Mouse (Mus musculus) intestine, embryonic 14.5 days (tissue): Measurements from ENCODE around the gene 2310033P09Rik. TPM values are rescaled to one million over a fixed set of nuclear protein-coding genes. Genes with fewer than 3 reads are reported as not detected.
A peak's percentile ranks its signal among the peaks of the same experiment; 100 is the strongest.

ENCODE experiments used
- ATAC-seq: fragments of 200-750 bp; cut with Nextera tagmentation; replicated peaks from 2 replicates; pipeline ENCODE4 v1.8.0; 2017; ENCODE audit warnings: low read depth, moderate number of reproducible peaks, moderate TSS enrichment, moderate library complexity; ENCODE audit not compliant: low FRiP score, low TSS enrichment
- DNase-seq: peaks from one replicate; pipeline ENCODE4 v3.0.0-alpha.2; 2018; ENCODE audit warnings: low spot score
- H3K27ac ChIP-seq: fragments of 300-500 bp; sonication (generic); 2 replicates; pipeline ENCODE4 v1.5.1; 2014; ENCODE audit warnings: low read depth, mild to moderate bottlenecking, control low read depth
- H3K27me3 ChIP-seq: fragments of 300-500 bp; sonication (generic); replicated peaks from 2 replicates; pipeline ENCODE4 v1.6.1; 2014; ENCODE audit warnings: low read length, control low read depth; ENCODE audit not compliant: control insufficient read depth, insufficient read depth
- H3K36me3 ChIP-seq: fragments of 300-500 bp; sonication (generic); 2 replicates; pipeline ENCODE4 v1.6.1; 2014; ENCODE audit warnings: low read length, control low read depth; ENCODE audit not compliant: control insufficient read depth, insufficient read depth
- H3K4me1 ChIP-seq: fragments of 300-500 bp; sonication (generic); replicated peaks from 2 replicates; pipeline ENCODE4 v1.6.1; 2014; ENCODE audit warnings: low read length, control low read depth, mixed read lengths; ENCODE audit not compliant: control insufficient read depth, insufficient read depth
- H3K4me2 ChIP-seq: fragments of 300-500 bp; sonication (generic); 2 replicates; pipeline ENCODE4 v1.6.1; 2014; ENCODE audit warnings: low read length
- H3K4me3 ChIP-seq: fragments of 300-500 bp; sonication (generic); 2 replicates; pipeline ENCODE4 v1.5.1; 2014; ENCODE audit warnings: low read depth, low read length, control low read depth, mixed read lengths
- H3K9ac ChIP-seq: fragments of 300-500 bp; sonication (generic); 2 replicates; pipeline ENCODE4 v1.6.1; 2014; ENCODE audit warnings: mild to moderate bottlenecking, low read length
- H3K9me3 ChIP-seq: fragments of 300-500 bp; sonication (generic); 2 replicates; pipeline ENCODE4 v1.6.1; 2016; ENCODE audit warnings: low read length, control low read depth; ENCODE audit not compliant: control insufficient read depth
- WGBS: fragments of 180-500 bp; shearing (Covaris S2); extraction: QIAGEN DNeasy Blood & Tissue Kit; methylation state at CpG from one replicate; pipeline ENCODE4 v1.1.7; 2014; 5-methylcytosine and 5-hydroxymethylcytosine counted together
- polyA plus RNA-seq: library from polyadenylated mRNA; unstranded; fragments of >200 nt; fragmentation: Nextera tagmentation; extraction: Ambion mirVana; gene quantifications from 2 replicates; pipeline ENCODE4 v1.2.1, GENCODE M21; 2014

The 2310033P09Rik gene
- polyA plus RNA-seq, 1 experiment from 2014 or later, result 33.5 TPM

- no peak overlapping the region for H3K4me2 ChIP-seq
Observed at GRCm38 (mm10) chr11:59222306-59222705, 14.2 kb downstream of the 2310033P09Rik start.

GRCm38 (mm10) chr11:59224025-59224424 is 15.9 kb downstream of the 2310033P09Rik start:
- H3K4me2 ChIP-seq, result no peak overlapping the region
- H3K9ac ChIP-seq, result no peak overlapping the region
- H3K27me3 ChIP-seq, result no peaks in the 10 kb centered on the region
- H3K4me3 ChIP-seq, result no peak overlapping the region
- peaks cover 15% of the 10 kb centered on the region for H3K36me3 ChIP-seq
- whole genome bisulfite sequencing, result 88% methylated on average over 3 of the region's 3 CpGs
- H3K27ac ChIP-seq, result no peak overlapping the region
- ATAC-seq (no peak), DNase-seq (no peak)
- H3K4me1 ChIP-seq, result peaks cover 51% of the 10 kb centered on the region
- H3K9me3 ChIP-seq, result no peaks in the 10 kb centered on the region

More at GRCm38 (mm10) chr11:59222306-59222705, 14.2 kb downstream of the 2310033P09Rik start:
- Histone ChIP-seq H3K27me3 (no peaks in the 10 kb centered on the region), H3K36me3 (peaks cover 20% of the 10 kb centered on the region), H3K9me3 (no peaks in the 10 kb centered on the region), H3K4me3 (no peak overlapping the region), H3K9ac (no peak overlapping the region), H3K27ac (no peak overlapping the region), H3K4me1 (peaks cover 52% of the 10 kb centered on the region)
- ATAC-seq (no peak), DNase-seq (no peak)
- WGBS, result 88% methylated on average over 4 of the region's 4 CpGs

DNA sequence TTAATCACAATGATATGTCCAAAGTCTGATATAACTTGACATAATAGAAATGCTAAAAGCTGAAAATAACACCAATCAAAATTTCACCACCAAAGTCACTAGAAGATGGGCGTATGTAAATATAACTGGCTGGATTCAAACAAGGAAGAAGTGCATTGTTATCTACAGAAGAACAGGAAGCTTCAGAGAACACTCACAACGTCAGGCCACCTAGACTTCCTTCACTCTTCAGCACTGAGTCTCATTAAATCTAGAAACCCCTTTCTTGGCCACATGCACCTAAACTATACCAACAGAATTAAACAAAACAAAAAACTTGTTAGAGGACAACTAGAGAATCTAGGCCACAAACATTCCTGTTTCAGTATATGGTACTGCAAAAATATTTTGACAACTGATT is 16.3 kb downstream of the 2310033P09Rik start:
- Histone ChIP-seq H3K9me3 (no peaks in the 10 kb centered on the region), H3K27me3 (no peaks in the 10 kb centered on the region), H3K4me3 (no peak overlapping the region), H3K27ac (no peak overlapping the region), H3K4me1 (peaks cover 51% of the 10 kb centered on the region), H3K9ac (no peak overlapping the region), H3K4me2 (peak overlapping the region; percentile 72), H3K36me3 (peaks cover 15% of the 10 kb centered on the region)
- 53% methylated on average over 2 of the region's 2 CpGs for WGBS
- no peak for ATAC-seq
- DNase-seq, result no peak

DNA sequence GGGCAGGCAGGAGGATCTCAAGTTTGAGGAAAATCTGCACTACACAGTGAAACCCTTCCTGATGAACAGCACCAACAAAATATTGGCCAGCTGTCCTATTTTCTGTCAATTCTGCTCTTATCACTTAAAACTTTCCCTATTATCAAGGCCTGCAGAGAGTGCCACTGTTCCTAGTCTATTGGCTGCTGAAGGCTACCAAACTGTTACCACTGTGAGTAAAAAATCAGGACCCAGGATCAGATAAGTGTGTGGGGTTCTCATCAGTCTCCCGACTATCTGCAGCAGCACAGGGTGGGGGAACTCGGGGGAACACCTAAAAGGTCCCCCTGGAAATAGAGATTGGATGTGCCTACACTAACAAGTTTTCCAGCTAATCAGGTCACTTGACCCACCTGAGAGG is 17.0 kb downstream of the 2310033P09Rik start:
- DNase-seq (no peak), ATAC-seq (no peak)
- no peaks in the 10 kb centered on the region for H3K27me3 ChIP-seq
- no peak overlapping the region; the same call in 1 of the 2 replicates for H3K9ac ChIP-seq
- H3K4me3 ChIP-seq, result no peak overlapping the region
- WGBS, result 70% methylated on average over 2 of the region's 2 CpGs
- H3K9me3 ChIP-seq, result no peaks in the 10 kb centered on the region
- H3K4me1 ChIP-seq, result peaks cover 51% of the 10 kb centered on the region
- H3K36me3 ChIP-seq, result peaks cover 12% of the 10 kb centered on the region
- peak overlapping the region; percentile 72 for H3K4me2 ChIP-seq
- no peak overlapping the region for H3K27ac ChIP-seq

DNA sequence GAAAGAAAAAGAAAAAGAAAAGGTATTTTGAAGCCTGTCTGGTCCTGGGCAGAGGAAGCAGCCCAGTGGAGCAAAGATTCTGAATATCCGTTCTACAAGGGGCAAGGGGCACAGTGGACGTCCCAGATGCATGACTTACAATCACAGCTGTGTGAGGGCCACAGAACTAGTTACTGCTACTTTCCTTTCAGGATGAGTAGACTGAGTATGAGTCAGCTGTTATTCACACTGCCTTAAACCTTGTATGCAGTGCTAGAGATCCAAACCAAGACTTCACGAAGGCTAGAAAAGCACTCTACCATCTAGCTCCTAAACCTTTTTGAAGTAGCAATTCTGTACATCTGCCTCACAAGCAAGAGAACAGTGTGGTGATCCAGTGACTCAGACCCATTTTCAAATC is 18.1 kb downstream of the 2310033P09Rik start:
- Histone ChIP-seq H3K4me1 (peaks cover 44% of the 10 kb centered on the region), H3K36me3 (peaks cover 5% of the 10 kb centered on the region), H3K27me3 (no peaks in the 10 kb centered on the region), H3K9me3 (no peaks in the 10 kb centered on the region), H3K27ac (no peak overlapping the region), H3K4me2 (peak overlapping the region; percentile 72), H3K4me3 (peak overlapping the region; percentile 69), H3K9ac (peak overlapping the region; percentile 99)
- ATAC-seq (no peak), DNase-seq (no peak)
- WGBS, result 46% methylated on average over 3 of the region's 3 CpGs

- DNase-seq (peak; percentile 59), ATAC-seq (no peak)
- Histone ChIP-seq H3K4me2 (peak overlapping the region; percentile 72), H3K4me3 (peak overlapping the region; percentile 69), H3K27me3 (no peaks in the 10 kb centered on the region), H3K27ac (peak overlapping the region; percentile 97), H3K4me1 (peaks cover 43% of the 10 kb centered on the region), H3K9ac (peak overlapping the region; percentile 99), H3K36me3 (peaks cover 5% of the 10 kb centered on the region), H3K9me3 (no peaks in the 10 kb centered on the region)
- WGBS, result 3% methylated on average over 21 of the region's 21 CpGs
Observed at GRCm38 (mm10) chr11:59226787-59227603, 18.9 kb downstream of the 2310033P09Rik start.

DNA sequence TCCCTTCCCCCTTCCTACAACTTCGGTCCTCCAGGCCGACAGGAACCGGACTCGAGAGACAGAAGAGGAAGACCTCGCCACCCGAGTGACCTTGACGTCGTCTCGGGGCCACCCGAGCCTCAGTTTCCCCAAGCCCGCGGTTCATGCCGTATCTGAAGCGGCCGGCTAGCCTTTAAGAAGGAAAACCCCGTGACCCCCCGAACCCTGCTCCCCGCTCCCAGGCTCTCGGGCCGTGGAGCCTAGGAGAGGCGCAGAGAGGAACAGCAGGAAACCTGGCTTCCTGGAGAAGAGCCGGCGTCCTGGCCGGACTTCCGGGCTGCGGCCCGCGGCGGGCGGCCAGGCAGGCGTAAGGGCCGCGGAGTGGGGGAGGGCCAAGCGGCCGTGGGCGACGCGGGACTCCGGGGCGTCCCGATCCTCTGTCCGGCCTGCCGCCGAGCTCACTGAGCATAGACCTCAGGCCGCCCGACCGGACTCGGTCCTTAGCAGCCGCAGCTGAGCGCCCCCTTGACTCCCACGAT is 19.5 kb downstream of the 2310033P09Rik start:
- Histone ChIP-seq H3K27ac (peak overlapping the region; percentile 97), H3K27me3 (no peaks in the 10 kb centered on the region), H3K9ac (peak overlapping the region; percentile 99), H3K36me3 (peaks cover 5% of the 10 kb centered on the region), H3K4me3 (peak overlapping the region; percentile 69), H3K4me1 (peaks cover 38% of the 10 kb centered on the region), H3K9me3 (no peaks in the 10 kb centered on the region), H3K4me2 (peak overlapping the region; percentile 72)
- WGBS, result under 1% methylated on average over 46 of the region's 51 CpGs
- no peak for DNase-seq
- ATAC-seq, result peak; percentile 83; the same call in 1 of the 2 replicates

- WGBS, result 6% methylated on average over 49 of the region's 59 CpGs
- peaks cover 5% of the 10 kb centered on the region for H3K36me3 ChIP-seq
Observed at GRCm38 (mm10) chr11:59228122-59228953, 20.2 kb downstream of the 2310033P09Rik start, which contains the start of gene Arf1. Arf1 (minus strand) TSS chr11:59228270.

More at GRCm38 (mm10) chr11:59228122-59228953, 20.2 kb downstream of the 2310033P09Rik start, which contains the start of gene Arf1:
- no peaks in the 10 kb centered on the region for H3K27me3 ChIP-seq
- H3K4me2 ChIP-seq, result peak within 1 kb of the TSS; percentile 72
- ATAC-seq (peak; percentile 98), DNase-seq (peak; percentile 95)
- peak within 1 kb of the TSS; percentile 97 for H3K27ac ChIP-seq
- peak within 1 kb of the TSS; percentile 99 for H3K9ac ChIP-seq
- peaks cover 34% of the 10 kb centered on the region for H3K4me1 ChIP-seq
- peak within 1 kb of the TSS; percentile 69 for H3K4me3 ChIP-seq
- no peaks in the 10 kb centered on the region for H3K9me3 ChIP-seq
